Mouse (Mus musculus) right cerebral cortex, postnatal 25 days (tissue): ENCODE measurements at regions not wholly inside any gene's neighbourhood (a gene's known extent, or its start where the extent isn't known, plus 50 kb on each side); places are given as distances from the start of the nearest gene placed in this dataset.

Experiments used
- DNase-seq: peaks from one replicate; pipeline ENCODE4 v3.0.0; 2022

- DNase-seq, result no peak
Measured at GRCm38 (mm10) chr15:24275100-24275499, 1138.5 kb downstream of the Basp1 start.

GRCm38 (mm10) chr15:24267360-24267759 is 1146.2 kb downstream of the Basp1 start:
- DNase-seq, result no peak
